Mouse (Mus musculus): Measurements from ENCODE around the gene Scn5a. TPM values are rescaled to one million over a fixed set of nuclear protein-coding genes. Genes with fewer than 3 reads are reported as not detected.

The Scn5a gene
- polyA plus RNA-seq, 1 experiment from 2014 or later = 0.39 TPM

DNA sequence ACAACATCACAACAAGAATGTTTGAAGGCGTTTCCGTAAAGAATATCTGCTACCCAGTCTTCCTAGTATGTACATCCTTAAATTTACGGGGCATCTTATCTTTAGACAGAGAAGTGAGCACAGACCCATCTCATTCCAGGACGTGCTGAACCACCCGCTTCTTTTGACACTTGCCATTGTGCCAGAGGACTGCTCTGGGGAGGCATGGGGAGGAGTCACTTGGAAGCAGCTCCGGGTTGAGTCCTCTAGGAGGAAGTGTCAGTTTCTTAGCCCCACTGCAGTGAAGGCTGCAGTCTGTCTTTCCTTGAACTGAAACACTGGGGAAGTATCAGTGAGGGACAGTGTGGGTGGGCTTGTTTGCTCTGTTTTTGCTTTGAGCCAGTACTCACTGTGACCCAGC is 133.1 kb downstream of the Scn5a start:
- DNase-seq (ENCODE audit: low spot score) = no peak

DNA sequence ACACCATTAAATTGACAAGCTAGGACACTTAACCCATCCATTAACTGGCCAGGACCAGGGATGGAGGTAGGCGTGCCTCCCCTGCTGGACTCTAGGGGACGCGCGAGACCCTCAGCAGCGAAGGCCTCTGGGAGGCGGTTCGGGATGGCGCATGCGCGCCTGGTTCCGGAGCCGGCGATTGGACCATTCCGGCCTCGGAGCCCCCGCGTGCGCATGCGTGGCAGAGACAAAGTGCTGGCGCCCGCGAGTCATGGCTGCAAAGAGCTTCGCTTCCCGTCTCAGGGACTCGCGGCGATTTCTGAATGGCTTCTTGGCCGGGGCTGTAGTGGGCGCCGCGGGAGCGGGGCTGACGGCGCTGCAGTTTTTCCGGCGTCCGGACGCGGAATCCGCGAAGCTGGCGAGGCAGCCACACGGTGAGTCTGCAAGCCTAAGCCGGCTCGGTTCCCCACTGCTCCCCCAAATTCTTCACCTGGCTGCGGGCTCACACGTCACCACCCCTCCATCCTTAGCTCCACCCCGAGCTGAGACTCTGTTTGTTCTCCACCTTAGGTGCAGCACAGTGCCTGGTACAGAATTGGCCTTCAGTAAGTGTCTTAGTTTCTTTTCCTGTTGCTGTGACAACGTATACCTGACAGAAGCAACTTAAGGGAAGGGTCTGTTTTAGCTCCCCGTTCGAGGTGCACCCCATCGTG is 133.9 kb downstream of the Scn5a start, which contains the start of gene Exog:
Exog (plus strand) TSS at position 206 of the 692 bp plus-strand sequence.
- H3K4me3 ChIP-seq (ENCODE audit: low read depth, low read length) = peak within 1 kb of the TSS; percentile 81
- under 1% methylated on average over 52 of the region's 52 CpGs for WGBS
- peak; percentile 98 for DNase-seq (ENCODE audit: low spot score)

More for the DNA sequence above, 133.1 kb downstream of the Scn5a start:
- Histone ChIP-seq H3K4me2 (ENCODE audit: low read length) (peak overlapping the region; percentile 93), H3K9ac (ENCODE audit: low read length) (peak overlapping the region; percentile 93), H3K4me1 (ENCODE audit: control insufficient read depth, insufficient read depth, low read length) (peaks cover 10% of the 10 kb centered on the region), H3K4me3 (ENCODE audit: low read depth, low read length) (peak overlapping the region; percentile 81), H3K36me3 (ENCODE audit: control insufficient read depth, insufficient read depth, low read length) (peaks cover 44% of the 10 kb centered on the region), H3K27ac (ENCODE audit: low read depth, low read length) (no peak overlapping the region), H3K27me3 (replicated peaks; ENCODE audit: control insufficient read depth, insufficient read depth, low read length) (no peaks in the 10 kb centered on the region), H3K9me3 (replicated peaks; ENCODE audit: control insufficient read depth, low read length) (no peaks in the 10 kb centered on the region)
- no peak for ATAC-seq
- 38% methylated on average over 6 of the region's 6 CpGs for WGBS

DNA sequence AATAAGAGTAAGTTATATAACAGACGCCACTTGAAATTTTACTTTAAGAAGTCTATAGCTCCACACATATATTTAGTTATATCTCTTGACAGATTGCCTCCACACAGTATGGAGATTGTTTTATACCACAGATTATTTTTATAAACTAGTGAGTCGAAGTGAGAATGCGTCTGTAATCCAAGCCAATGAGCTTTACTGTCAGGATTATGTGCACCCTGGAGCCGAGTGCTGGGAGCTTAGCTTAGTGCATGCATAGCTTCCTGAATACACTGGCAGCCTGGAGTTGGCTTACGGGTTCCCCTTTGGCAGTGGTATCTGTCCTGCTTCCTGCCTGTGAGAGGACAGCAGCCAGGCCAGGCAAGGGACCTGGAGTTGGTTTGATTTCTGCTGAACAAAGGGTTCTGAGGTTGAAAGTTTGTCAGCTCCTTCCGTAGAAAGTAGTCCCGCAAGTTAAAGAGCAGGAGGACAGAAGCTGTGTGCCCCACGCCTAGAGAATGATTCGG is 140.3 kb downstream of the Scn5a start:
- H3K9me3 ChIP-seq (replicated peaks; ENCODE audit: control insufficient read depth, low read length) = no peaks in the 10 kb centered on the region
- H3K9ac ChIP-seq (ENCODE audit: low read length) = no peak overlapping the region
- ATAC-seq (no peak), DNase-seq (ENCODE audit: low spot score) (no peak)
- peaks cover 71% of the 10 kb centered on the region for H3K36me3 ChIP-seq (ENCODE audit: control insufficient read depth, insufficient read depth, low read length)
- no peaks in the 10 kb centered on the region for H3K27me3 ChIP-seq (replicated peaks; ENCODE audit: control insufficient read depth, insufficient read depth, low read length)
- H3K4me2 ChIP-seq (ENCODE audit: low read length) = no peak overlapping the region
- H3K4me1 ChIP-seq (ENCODE audit: control insufficient read depth, insufficient read depth, low read length) = no peaks in the 10 kb centered on the region
- H3K27ac ChIP-seq (ENCODE audit: low read depth, low read length) = no peak overlapping the region
- H3K4me3 ChIP-seq (ENCODE audit: low read depth, low read length) = no peak overlapping the region
- 92% methylated on average over 9 of the region's 9 CpGs for WGBS

More for the DNA sequence above, 133.9 kb downstream of the Scn5a start, which contains the start of gene Exog:
- peak within 1 kb of the TSS; percentile 85 for H3K27ac ChIP-seq (ENCODE audit: low read depth, low read length)
- peak within 1 kb of the TSS; percentile 93 for H3K4me2 ChIP-seq (ENCODE audit: low read length)
- peak; percentile 97 for ATAC-seq
- H3K9ac ChIP-seq (ENCODE audit: low read length) = peak within 1 kb of the TSS; percentile 93
- no peaks in the 10 kb centered on the region for H3K27me3 ChIP-seq (replicated peaks; ENCODE audit: control insufficient read depth, insufficient read depth, low read length)
- H3K4me1 ChIP-seq (ENCODE audit: control insufficient read depth, insufficient read depth, low read length) = peaks cover 10% of the 10 kb centered on the region
- H3K9me3 ChIP-seq (replicated peaks; ENCODE audit: control insufficient read depth, low read length) = no peaks in the 10 kb centered on the region
- peaks cover 42% of the 10 kb centered on the region for H3K36me3 ChIP-seq (ENCODE audit: control insufficient read depth, insufficient read depth, low read length)

DNA sequence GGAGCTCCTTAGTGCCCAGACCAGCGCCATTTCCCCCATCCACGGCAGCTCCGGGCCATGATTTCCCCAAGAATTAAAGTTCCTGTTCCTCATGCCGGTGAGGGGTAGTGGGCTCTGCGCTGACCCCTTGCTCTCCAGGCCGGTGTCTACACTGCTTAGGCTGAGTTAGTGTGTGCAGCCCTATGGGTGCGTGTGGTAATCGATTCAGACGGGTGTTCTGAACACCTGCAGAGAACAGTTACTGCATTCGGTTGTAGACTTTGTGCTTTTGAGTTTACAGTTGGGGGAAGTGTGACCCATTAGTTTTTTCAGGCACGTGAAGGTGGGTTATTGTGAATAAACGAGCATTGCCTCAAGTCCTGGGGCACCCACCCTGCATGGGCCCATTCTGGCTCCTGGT is 140.8 kb downstream of the Scn5a start:
- Histone ChIP-seq H3K9ac (ENCODE audit: low read length) (no peak overlapping the region), H3K36me3 (ENCODE audit: control insufficient read depth, insufficient read depth, low read length) (peaks cover 75% of the 10 kb centered on the region), H3K27ac (ENCODE audit: low read depth, low read length) (no peak overlapping the region), H3K27me3 (replicated peaks; ENCODE audit: control insufficient read depth, insufficient read depth, low read length) (no peaks in the 10 kb centered on the region), H3K4me3 (ENCODE audit: low read depth, low read length) (no peak overlapping the region), H3K4me1 (ENCODE audit: control insufficient read depth, insufficient read depth, low read length) (no peaks in the 10 kb centered on the region), H3K9me3 (replicated peaks; ENCODE audit: control insufficient read depth, low read length) (no peaks in the 10 kb centered on the region), H3K4me2 (ENCODE audit: low read length) (no peak overlapping the region)
- DNase-seq (ENCODE audit: low spot score) (no peak), ATAC-seq (no peak)
- 93% methylated on average over 12 of the region's 12 CpGs for WGBS

DNA sequence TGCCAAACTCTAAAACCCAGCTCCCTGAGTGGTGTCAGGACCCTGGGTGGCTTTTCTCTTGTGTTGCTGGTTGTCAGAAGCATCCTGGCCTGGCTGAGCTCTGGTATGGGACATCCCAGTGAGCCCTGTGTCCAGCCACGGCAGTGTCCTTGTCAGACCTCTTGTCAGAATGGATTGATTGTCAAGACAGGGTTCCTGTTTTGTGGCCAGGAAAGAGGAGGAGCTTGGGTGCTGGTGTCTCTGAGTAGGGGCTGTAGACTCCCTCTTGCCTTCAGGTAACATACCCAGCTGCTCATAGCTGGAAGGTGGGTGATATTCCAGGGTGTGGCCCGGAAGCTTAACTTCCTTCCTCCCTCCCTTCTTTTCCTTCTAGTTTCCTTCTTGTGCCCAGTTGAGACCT is 143.0 kb downstream of the Scn5a start:
- H3K27ac ChIP-seq (ENCODE audit: low read depth, low read length) = no peak overlapping the region
- H3K4me2 ChIP-seq (ENCODE audit: low read length) = no peak overlapping the region
- DNase-seq (ENCODE audit: low spot score) = no peak
- 94% methylated on average over 2 of the region's 2 CpGs for WGBS
- H3K4me3 ChIP-seq (ENCODE audit: low read depth, low read length) = no peak overlapping the region
- H3K27me3 ChIP-seq (replicated peaks; ENCODE audit: control insufficient read depth, insufficient read depth, low read length) = no peaks in the 10 kb centered on the region
- H3K4me1 ChIP-seq (ENCODE audit: control insufficient read depth, insufficient read depth, low read length) = no peaks in the 10 kb centered on the region
- no peaks in the 10 kb centered on the region for H3K9me3 ChIP-seq (replicated peaks; ENCODE audit: control insufficient read depth, low read length)
- H3K36me3 ChIP-seq (ENCODE audit: control insufficient read depth, insufficient read depth, low read length) = peaks cover 93% of the 10 kb centered on the region
- no peak overlapping the region for H3K9ac ChIP-seq (ENCODE audit: low read length)
- no peak for ATAC-seq

Other genes starting within 250 kb of the Scn5a start
- 92.0 and 95.0 TPM in 2 replicates for gene Acaa1a, start 239.3 kb downstream of the Scn5a start, polyA plus RNA-seq (2014; fragmentation: Nextera tagmentation; extraction: Ambion mirVana)
- gene Myd88, start 237.6 kb downstream of the Scn5a start, polyA plus RNA-seq (2014; fragmentation: Nextera tagmentation; extraction: Ambion mirVana) = 5.7 and 5.8 TPM in 2 replicates
- gene Xylb, start 221.6 kb downstream of the Scn5a start, polyA plus RNA-seq (2014; fragmentation: Nextera tagmentation; extraction: Ambion mirVana) = 2.4 and 4.1 TPM in 2 replicates
- gene Slc22a14, start 213.5 kb downstream of the Scn5a start, polyA plus RNA-seq (2014; fragmentation: Nextera tagmentation; extraction: Ambion mirVana) = not detected in 2 replicates
- gene Acvr2b, start 176.9 kb downstream of the Scn5a start, polyA plus RNA-seq (2014; fragmentation: Nextera tagmentation; extraction: Ambion mirVana) = 25.9 and 27.5 TPM in 2 replicates
- 54.2 and 64.7 TPM in 2 replicates for gene Exog, start 134.1 kb downstream of the Scn5a start, polyA plus RNA-seq (2014; fragmentation: Nextera tagmentation; extraction: Ambion mirVana)
- gene Scn10a, start 140.3 kb upstream of the Scn5a start, polyA plus RNA-seq (2014; fragmentation: Nextera tagmentation; extraction: Ambion mirVana) = 0.11 and 0.16 TPM in 2 replicates
- gene Scn11a, start 246.4 kb upstream of the Scn5a start, polyA plus RNA-seq (2014; fragmentation: Nextera tagmentation; extraction: Ambion mirVana) = 0.14 and 0.15 TPM in 2 replicates